Mouse (Mus musculus): Measurements from ENCODE around the gene Ly6g6f.

Gene Ly6g6f

DNA sequence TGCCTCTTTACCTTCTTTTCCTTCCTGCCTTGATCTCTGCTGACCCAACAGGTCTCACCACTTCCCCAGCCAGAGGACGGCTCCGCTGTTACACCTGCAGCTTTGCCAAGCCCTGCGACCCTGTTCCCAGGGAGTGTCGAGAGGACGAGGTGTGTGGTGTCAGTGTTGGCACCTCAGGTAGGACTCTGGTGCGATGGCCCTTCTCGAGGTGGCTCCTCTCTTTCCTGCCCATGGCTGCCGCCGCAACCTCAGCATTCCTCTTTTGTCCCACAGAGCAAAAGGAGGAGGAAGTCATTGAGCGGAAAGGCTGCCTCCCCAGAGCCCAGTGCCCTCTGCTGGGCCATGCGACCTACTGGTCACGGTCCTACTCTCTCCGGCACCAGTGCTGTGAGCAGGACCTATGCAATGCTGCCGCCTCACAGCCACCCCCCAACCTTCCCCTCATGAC lies 7.6 kb downstream of the Ly6g6f start, which contains the start of gene Ly6g6d:
TSS of gene Ly6g6d (minus strand) at position 280 of the 448 bp plus-strand sequence.
- no peak for DNase-seq (ENCODE audit: low spot score)

DNA sequence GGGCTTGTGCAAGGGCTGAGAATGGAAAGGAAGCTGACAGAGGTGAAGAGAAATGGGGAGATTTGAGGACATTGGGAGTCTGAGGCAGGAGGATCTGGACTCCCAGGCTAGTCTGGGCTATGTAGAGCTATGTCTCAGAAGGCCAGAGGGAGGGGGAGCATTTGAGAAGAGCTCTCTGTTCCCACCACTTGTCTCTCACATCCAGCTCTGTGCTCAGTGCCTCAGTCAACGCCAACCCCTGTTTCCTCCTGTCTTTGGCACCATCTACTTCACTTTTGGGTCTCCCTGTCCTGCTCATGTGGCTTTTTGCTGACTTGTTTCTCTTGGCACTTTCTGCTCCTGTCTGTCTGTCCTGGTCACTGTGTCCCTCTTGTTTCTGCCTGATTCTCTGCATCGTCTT lies 8.1 kb downstream of the Ly6g6f start:
- DNase-seq (ENCODE audit: low spot score), result no peak

DNA sequence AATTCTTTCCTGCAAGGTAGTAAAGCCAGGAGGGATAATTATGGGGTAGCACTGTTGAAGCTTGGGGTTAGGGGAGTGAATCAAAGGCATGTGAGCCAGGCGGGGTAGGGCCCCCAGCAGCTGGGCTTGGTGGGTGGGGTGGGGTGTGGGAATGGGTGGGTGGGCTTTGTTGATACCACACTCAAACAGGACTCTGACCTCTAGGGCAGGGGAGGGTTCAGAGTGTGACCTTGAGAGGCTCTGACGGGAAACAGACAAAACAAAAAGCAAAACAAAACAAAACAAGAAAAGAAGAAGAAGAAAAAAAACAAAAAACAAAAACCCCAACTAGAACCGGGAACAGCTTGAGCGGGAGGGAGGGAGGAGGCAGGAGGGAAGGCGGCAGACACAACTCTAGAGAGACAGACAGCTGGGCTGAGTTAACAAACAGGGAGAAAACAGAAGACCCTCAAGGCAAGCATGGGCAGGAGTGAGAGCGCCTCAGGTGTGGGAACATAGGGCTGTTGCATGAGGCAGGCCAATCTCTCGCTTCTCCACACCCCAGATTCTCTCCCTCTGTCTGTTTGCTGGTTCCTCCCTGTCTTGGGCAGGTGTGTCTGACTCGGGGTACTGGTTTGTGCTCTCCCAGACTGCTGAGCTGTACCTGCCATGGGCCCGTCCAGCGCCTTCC lies 8.8 kb downstream of the Ly6g6f start, which contains the start of gene Ly6g6e:
TSS of gene Ly6g6e (plus strand) at position 396 of the 670 bp plus-strand sequence.
- DNase-seq (ENCODE audit: low spot score), result no peak

DNA sequence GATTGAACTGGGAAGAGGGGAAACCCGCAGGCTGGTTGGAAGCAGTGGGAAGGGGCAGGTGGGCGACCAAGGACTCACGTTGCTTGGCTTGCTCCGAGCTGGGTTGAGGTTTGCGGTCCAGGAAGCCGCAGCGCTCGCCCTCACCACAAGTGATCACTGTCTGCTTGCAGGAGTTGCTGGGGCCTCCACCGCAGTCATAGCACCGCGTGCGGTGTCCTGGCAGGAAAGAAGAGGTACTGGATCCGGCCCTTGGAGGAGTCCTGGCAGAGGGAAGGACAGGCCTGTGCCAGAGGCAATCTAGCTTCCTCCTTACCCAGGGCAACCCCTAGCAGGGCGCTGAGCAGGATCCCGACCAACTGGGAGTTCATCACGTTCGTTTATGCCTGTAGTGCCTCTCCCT lies 11.3 kb downstream of the Ly6g6f start:
- DNase-seq (ENCODE audit: low spot score), result no peak

DNA sequence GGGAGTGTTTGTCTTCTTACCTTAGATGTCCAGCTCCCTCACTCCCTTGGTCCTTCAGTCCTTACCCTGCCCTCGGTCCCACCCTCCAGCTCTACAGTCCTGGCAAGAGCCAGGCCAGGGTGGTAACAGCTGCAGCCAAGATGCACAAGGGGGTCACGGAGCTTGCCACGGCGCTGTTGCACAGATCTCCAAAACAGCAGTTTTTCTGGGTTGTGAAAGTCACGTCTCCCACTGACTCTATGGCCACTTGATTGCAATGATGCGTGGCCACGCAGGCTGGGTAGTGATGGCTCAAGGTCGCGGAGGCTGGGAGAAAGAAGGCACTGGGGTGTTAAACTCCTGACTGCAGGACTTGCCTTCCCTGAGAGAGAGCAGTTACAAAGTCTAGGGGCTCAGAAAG lies 14.0 kb downstream of the Ly6g6f start:
- DNase-seq (ENCODE audit: low spot score), result no peak

DNA sequence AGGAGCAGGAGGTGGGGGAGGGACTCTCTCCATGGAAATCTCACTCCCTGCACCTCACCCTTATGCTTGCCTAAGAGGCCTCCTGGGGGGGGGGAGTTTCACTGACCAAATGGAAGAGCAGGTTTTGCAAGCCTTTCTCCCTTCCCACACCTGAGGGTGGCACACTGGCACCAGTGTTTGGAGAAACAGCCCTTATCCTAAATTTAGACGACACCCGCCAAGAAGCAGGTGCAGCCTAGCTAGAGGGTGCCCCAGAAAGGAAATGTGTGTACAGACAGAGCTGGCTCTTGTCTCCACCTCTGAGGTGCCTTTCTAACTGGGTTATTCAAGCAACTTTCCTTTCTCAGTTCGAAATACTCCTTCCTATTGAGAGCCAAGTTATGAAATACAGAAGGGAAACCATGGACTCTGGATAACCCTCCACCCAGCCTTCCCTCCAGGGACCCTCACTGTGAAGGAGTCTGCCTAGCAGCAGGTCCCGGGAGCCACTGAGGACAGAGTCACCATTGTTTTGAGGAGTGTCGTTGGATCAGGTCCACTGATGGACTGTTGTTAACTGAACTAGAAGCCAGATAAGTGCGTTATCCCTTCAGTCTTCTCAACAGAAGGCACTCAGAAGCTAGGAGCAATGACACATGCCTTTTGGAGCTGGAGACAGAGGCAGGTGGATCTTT lies 14.7 kb downstream of the Ly6g6f start:
- DNase-seq (ENCODE audit: low spot score), result no peak

DNA sequence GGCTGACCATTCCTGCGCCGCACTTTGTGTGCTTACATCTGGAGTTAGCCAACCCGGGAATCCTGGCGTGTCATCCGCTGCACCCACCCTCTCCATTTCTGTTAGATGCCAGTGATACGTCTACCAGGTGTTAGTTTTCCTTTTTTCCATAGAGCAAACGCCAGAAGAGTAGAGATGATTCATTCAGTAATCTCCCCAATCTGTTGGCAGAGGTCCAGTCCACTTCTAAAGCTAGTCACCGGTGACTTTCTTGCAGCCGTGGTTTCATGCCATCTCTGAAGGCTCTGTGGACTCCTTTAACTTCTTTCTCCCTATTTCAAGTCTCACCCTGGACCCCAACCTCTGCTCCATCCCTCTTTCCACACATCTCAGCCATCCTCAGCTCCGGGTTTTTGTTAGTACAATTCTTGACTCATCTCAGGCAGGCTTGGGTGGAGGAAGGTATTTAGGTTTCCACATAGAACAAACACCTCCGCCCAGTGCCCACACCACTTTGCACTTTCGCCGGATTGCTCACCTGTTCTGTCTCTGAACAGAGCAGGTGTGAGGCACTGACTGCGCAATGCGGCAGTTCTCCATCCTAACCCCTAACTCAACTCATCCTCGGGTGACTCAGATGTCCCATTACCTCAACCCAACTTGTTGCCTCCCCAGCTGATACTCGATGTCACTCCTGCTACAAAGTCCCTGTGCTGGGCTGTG lies 17.0 kb downstream of the Ly6g6f start:
- DNase-seq (ENCODE audit: low spot score), result no peak

DNA sequence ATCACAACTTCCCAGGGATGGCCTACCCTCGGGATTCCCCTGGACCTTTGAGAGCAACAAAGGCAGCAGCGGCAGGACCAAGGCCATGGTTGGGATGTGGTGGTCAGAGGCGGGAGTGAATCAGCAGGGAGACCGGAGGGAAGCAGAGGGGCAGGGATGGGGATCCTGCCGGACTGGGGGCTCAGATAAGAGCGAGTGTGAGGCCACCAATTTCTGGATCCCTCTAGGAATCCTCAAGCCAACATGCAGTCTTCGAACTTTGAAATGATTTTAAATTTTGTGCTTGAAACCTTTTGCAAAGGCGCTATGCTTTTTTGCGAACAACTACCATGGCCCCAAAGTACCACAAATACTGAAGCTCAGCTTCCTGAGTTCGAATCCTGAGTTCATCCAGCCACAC lies 19.3 kb downstream of the Ly6g6f start, which contains the start of gene Mpig6b:
TSS of gene Mpig6b (minus strand) at position 101 of the 400 bp plus-strand sequence.
- DNase-seq (ENCODE audit: low spot score), result no peak

DNA sequence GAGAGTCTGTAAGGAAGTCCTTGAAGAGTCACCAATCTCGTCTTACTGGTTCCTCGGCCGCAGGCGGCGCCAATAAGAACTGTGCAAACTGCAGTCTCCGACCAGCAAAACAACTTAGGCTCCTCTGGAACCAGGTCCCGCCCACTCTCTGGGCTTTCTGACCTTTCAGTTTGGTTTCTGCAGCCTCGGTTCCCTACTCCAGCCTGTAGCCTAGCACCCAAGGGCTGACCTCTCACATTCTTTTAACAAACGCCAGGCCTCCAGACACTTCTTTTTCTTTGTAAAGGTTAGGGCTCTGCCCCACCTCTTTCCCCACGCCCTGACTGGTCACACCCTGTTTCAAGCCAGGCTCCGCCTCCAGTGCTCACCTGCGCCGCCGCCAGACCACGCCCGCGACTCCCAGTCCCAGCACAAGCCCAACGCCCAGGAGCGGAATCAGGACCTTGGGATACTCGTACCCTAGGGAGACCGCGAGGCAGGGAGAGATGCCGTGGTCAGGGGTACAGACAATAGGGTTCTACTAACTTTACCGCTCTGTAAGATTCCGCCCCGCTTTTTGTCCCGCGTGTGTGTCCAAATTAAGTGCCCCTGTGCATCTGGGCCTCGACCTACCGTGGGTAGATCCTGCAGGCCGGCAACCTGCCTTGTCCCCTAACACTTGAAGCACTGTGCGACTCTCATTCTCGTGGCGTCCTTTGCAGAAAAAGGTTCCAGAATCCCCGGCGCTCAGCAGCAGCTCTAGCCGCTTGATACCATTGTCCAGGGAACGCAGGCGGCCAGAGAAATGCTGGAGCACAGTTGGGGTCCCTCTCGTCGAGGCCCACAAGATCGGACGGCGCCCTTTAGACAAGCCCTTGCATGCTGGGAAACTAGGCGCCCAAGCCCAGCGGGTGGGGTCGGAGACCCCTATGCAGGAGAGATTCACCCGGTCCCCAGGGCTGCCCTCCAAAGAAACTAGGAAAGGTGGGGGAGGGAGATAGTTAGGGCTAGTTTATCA lies 20.2 kb downstream of the Ly6g6f start, which contains the start of gene Ly6g6c:
TSS of gene Ly6g6c (plus strand) at position 438 of the 997 bp plus-strand sequence.
- DNase-seq (ENCODE audit: low spot score), result peak; percentile 67

DNA sequence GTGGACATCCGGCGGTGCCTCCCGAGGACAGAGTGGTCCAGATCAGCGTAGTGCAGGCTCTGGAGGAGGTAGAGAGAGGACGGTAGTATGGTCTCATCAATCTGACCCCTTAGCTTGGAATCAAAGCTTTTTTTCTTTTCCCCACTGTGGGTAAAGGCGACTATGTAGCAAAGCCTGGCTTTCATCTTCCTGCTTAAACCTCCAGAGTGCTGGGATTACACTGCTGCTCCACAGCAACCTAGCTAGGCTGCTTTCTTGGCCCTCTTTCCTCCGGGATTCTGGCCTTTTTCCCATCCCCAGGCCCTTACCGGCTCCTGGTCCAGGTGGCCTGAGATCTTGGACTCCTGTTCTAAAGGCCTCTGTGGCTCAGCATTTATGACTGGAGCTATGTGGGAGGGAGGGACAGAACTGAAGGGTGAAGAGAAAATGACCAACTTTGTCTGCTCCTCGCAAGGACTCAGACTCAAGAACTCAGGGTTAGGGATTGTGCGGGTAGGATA lies 21.0 kb downstream of the Ly6g6f start:
- DNase-seq (ENCODE audit: low spot score), result no peak

DNA sequence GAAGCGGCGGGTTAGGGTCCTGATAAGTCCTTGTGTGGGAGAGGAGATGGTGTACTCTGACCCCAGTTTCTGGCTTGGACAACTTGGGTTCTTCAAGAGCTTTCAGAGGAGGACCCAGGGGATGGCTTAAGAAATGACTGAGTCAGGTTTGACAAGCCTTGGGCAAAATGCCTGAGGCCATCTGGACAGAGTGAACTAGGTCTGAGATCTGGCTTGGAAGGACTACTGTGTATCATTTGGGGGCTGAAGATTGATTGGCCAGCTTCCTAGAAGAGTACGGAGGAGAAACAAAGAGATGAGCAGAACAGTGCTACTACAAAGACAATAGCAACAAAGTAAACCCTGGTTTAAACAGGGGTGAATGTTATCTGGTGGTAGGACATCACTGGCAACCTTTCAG lies 21.9 kb downstream of the Ly6g6f start:
- DNase-seq (ENCODE audit: low spot score), result peak; percentile 69

DNA sequence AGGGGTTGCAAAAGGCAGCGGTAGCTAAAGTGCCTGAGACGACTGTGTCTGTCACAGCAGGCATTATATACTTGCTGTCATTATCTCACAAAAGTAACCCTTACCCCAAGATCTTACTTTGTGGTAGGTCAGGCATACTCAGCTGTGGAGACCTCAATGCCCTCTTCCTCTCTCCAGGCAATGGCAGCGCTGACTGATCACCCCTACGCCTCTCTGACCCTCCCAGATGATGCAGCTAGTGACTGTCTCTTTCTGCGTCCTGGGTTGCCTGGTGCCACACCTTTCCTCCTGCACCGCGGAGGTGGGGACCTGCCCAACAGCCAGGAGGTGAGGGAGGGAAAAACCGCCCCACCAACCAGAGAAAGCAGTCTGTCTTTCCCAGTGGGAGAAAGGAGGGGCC lies 24.1 kb downstream of the Ly6g6f start:
- no peak for DNase-seq (ENCODE audit: low spot score)

DNA sequence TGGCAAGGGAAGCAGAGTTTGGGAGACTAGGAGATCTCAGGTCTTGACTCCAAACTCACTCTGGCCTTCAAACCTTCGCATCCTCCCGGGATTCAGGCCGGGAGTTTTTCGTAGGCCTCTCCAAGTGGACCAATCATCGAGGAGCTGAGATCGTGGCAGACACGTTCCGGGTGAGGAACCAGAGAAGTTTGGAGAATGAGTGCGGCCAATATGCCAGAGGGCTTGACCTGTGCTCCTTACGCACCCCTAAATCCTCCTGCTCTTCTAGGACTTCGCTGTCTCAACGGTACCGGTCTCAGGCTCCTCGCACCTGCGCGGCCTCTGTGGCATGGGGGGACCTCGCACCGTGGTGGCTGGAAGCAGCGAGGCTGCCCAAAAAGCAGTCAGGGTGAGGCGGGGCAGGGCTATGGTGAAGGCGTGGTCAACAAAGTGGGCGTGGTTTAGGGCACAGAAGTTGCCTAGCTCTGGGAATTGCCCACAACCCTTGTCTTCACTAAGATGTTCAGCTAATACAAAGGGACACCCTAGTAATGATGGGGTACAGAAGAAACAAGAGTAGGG lies 24.6 kb downstream of the Ly6g6f start:
- no peak for DNase-seq (ENCODE audit: low spot score)

DNA sequence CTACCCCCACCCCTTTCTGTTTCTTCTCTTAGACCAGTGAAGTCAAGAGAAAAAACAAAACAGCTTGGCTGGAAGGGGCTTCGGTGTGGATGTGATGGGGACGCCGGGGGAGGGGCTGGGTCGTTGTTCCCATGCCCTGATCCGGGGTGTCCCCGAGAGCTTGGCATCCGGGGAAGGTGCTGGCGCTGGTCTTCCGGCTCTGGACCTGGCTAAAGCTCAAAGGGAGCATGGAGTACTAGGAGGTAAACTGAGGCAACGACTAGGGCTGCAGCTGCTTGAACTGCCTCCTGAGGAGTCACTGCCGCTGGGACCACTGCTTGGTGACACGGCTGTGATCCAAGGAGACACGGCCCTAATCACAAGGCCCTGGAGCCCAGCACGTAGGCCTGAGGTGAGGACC lies 25.3 kb downstream of the Ly6g6f start:
- no peak for DNase-seq (ENCODE audit: low spot score)

DNA sequence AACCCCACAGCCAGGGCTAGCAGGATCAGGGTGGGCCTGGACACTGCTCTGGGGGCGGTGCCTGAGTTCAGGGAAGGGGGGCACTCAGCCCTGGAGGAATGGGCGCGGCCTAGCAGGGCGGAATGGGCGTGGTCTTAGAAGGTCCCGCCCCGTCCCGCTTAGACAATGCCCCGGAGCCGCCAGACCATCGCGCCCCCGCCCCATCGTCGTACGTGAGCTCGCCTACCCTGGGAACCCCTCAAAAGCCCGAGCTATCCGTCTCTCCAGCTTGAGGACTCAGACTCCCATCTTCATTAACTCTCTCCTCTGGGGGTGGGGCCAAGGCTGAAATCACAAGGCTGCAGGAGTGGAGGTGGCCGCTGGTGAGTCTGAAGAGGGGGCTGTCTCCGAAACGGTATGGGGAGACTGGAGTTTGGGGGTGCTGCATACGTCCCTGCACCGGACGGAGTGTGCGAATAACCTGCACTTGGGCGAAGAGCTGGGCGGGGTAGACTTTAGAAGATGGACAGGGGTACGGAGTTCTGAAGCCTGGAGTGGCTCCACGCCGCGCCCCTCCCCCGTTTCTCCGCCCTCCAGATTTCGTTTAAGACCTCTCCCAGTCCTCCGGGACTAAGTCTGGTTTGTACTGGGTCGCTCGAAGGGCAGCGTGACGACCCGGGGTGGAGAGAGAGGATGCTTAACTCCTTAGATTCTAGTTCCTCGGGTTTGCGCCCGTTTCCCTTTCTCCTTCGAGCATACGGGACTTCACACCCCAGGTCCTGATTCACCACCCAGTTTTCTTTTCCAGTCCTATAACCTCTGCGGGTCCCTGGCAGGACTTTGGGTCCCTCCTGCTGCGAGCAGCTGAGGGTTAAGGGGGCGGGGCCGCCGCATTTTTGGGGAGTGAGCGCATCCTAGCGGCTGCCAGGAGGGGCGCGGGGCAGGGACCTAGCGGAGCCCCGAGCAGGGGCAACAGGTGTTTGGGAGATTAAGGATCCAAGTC lies 26.2 kb downstream of the Ly6g6f start, which contains the start of gene Ddah2:
TSS of gene Ddah2 (plus strand) at position 125 of the 982 bp plus-strand sequence.
- peak; percentile 81 for DNase-seq (ENCODE audit: low spot score)

DNA sequence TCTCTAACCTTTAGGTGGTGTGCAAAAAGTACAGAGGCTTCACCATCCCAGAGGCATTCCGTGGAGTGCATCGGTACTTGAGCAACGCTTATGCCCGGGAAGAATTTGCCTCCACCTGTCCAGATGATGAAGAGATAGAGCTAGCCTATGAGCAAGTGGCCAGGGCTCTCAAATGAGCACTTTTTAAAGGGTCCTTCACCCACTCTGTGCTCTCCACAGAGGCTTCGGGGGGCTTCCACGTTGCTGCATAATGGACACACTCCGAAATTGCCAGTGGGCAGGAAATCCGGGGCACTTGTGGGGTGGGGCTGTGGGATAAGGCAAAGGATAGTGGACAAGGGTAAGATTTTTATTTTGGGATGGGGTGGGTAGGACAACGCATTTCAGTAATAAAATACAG lies 27.1 kb downstream of the Ly6g6f start:
- DNase-seq (ENCODE audit: low spot score), result no peak

DNA sequence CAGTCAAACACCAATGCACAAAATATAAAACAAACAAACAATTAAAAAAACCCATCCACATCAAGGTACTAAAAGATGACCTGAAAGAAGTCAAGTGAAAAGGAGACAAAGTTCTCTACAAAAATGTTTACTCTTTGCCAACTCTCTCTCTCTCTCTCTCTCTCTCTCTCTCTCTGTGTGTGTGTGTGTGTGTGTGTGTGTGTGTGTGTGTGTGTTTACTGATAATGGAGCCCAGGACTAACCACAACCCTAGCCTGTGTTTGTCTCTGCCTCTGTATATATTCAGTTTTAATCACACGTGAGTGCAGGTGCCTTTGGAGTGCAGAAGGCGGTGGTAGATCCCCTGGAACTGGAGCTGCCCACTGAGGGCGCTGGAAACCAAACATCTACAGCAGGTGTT lies 28.3 kb downstream of the Ly6g6f start:
- DNase-seq (ENCODE audit: low spot score), result no peak

DNA sequence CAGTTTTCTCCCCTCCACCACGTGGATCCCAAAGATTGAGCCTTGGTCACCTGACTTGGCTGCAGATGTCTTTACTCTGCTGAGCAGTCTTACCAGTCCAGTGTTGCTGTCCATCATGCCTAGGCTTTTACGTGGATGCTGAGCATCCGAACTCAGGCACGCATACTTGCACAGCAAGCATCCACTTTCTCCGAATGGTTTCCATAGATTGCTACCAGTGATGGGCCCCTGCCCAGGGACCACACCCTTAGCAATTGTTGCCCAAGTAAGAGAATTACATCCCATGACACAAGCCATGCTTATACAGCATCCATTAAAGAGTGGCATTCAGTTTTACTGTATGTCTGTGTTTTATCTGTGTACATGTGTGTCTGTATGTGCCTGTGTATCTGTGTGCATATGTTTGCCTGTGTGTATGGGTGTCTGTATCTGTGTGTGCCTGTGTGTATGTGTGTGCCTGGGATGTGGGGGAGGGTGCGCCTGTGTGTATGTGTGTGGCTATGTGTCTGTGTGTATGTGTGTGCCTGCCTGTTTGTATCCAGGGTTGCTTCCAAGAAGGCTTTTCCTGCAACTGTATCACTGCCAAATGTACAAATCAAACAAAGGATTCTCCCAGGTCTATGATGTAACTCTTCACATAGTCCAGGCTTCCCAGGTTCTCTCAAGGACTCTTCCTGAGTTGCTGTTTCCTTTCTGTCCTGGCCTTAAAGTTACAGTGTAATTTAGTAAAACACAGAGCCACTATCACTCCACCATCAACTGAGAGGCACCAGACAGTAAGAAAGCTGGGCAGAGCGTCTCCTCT lies 29.5 kb downstream of the Ly6g6f start:
- no peak for DNase-seq (ENCODE audit: low spot score)

DNA sequence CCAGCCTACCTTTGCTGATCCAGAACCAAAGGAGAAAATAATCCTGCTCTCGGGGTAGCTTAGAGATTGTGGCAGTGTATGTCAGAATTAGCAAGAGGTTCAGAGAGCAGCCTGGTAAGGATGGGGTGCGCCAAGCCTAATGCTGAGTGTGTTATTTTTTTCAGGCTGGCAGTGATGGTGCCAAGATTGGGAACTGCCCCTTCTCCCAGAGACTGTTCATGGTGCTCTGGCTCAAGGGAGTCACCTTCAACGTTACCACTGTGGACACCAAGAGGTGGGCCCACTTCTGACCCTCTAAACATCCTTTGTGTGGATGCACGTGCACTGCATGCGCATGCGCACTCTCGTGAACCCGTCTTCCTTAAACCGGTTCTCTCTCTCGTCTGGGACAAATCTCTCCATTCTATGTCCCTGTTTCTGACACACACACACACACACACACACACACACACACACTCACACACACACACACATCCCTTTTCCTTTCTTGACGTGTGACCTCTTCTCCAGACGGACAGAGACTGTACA lies 33.1 kb downstream of the Ly6g6f start:
- no peak for DNase-seq (ENCODE audit: low spot score)

All from adipocyte (in vitro differentiated cells).